Mouse (Mus musculus) kidney, adult 2 months (tissue): ENCODE results near the gene Myo3a.

Source experiments
- CTCF ChIP-seq: fragments of 200-500 bp; conservative IDR thresholded peaks from 2 replicates; pipeline ENCODE4 v1.5.1; 2011; ENCODE audit warnings: low read depth, mild to moderate bottlenecking, control low read depth, low read length, moderate library complexity, mixed read lengths; ENCODE audit not compliant: insufficient read depth, insufficient read length
- POLR2A ChIP-seq: fragments of 200-500 bp; IDR thresholded peaks from one replicate; pipeline ENCODE4 v1.6.1; 2011; ENCODE audit warnings: low read depth, low read length, control low read depth

DNA sequence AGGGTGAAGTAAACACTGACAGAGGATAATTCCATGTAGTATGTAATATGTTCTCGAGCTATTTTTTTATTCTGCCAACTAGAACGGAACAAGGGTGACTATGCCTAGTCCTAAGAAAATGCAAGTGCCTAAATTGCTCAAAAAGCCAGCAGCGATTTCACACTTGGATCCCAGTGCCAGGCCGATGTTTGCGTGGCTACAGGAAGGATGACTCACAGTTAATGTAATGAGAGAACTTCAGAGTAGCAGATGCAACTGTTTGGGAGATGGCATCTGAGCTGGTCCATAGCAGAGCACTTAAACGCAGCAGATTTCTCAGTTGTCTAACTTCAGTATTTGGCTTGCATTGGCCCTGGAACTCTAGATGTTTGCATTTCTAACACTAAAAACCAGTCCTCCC, 321.1 kb downstream of the Myo3a start:
- TF ChIP-seq POLR2A (no peak), CTCF (no peak)
